Mouse (Mus musculus) cerebellum, postnatal 4 days (tissue): ENCODE data around the gene Cpb1.
A peak's percentile ranks its signal among the peaks of the same experiment; 100 is the strongest.

Experiments
- DNase-seq, 2 experiments: peaks; one replicate each; pipeline ENCODE4 v3.0.0; 2022; ENCODE audit warnings: low spot score in 2 of 2, mixed read lengths in 1 of 2

The Cpb1 gene

DNA sequence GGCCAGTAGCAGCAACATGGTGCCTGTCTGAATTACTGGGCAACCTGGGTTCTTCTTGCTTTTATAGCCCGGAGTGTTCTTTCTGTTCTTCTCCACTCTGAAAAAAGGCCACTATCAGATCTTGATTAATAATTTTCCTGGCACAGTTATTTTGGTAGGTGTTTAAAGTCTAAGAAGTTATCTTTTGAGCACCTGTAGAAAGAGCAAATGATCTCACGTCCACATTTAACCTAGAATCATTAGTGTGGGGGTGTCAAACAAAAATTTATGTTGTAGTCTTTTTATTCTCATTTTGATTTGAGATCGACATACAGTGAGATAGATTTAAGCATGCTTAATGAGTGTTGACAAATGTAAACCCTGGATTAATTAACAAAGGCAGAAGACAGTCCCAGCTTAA lies at the start of gene Cpb1:
Gene Cpb1, minus strand, starts transcription at position 101 of the 400 bp plus-strand sequence.
- no peak for DNase-seq

- no peak for DNase-seq
Observed at GRCm38 (mm10) chr3:20317233-20317632, 41.7 kb upstream of the Cpb1 start.

DNA sequence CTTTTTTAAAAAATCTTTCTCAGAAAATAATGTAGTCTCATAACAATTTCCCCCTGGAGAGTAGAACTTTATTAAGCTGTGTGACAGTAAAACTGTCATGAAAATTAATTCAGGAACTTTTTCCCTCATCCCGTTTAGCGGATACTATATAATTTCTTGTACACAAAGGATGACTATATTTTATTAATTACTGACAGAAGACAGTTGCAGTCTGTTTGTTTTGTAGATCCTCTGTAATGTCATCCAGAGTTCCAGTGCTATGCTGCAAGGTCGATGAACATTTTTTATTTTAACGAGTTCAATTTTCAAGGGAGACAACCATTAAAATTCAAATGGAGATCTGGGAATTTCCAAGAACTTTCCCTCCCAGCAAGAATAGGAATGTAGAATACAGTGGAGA lies 33.6 kb upstream of the Cpb1 start:
- DNase-seq, result no peak

DNA sequence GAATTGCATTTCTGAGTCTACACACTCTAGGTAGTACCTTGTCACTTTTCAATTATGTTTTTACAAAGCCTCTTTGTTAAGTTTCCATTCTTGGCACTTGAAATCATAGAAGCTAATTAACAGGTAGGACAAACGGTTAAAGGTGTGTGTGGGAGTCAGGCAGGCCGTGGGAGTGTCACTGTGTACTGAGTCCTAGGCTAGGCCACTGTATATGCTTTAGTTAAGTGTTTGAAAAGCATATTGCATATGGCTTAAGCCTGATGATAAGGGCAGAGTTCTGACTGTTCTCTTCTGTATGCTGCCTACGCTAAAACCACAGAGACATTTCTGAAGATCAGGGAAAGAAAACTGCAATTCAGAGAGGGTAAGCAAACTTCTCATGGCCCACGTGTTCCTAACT lies 31.7 kb upstream of the Cpb1 start:
- no peak for DNase-seq

DNA sequence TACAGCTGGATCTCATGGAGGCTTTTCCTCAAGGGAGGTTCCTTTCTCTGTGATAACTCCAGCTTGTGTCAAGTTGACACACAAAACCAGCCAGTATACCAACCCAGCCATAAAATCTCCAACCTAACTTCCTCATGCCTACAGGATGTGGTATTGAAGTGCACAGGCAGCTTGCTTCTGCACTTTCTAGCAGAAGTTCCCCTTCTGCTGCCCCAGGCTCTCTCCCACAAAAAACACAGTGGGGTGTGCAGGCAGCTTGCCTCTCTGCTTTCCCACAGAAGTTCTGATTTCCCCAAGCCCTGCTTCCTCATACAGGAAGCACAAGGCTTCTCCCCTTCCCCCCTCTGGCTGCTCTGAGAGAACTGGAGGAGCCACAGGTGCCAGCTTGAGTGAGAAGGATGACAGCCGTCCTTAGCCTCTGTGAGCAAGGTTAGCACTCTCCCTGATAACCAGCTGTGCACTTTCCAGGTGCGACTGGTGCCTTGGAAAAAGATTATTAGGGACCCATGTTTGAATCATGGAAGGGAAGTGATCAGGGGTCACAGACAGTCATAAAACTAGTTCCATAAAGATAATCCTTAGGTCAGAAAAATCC lies 29.3 kb upstream of the Cpb1 start:
- no peak for DNase-seq

- DNase-seq, result no peak
Observed at GRCm38 (mm10) chr3:20295546-20295945, 20.0 kb upstream of the Cpb1 start.

- DNase-seq, result no peak
Observed at GRCm38 (mm10) chr3:20294542-20295348, 19.2 kb upstream of the Cpb1 start.

- no peak for DNase-seq
Observed at GRCm38 (mm10) chr3:20291370-20291769, 15.8 kb upstream of the Cpb1 start.

GRCm38 (mm10) chr3:20288761-20289160 lies 13.2 kb upstream of the Cpb1 start:
- DNase-seq, result no peak

- DNase-seq, result no peak
Observed at GRCm38 (mm10) chr3:20281796-20282195, 6.3 kb upstream of the Cpb1 start.

DNA sequence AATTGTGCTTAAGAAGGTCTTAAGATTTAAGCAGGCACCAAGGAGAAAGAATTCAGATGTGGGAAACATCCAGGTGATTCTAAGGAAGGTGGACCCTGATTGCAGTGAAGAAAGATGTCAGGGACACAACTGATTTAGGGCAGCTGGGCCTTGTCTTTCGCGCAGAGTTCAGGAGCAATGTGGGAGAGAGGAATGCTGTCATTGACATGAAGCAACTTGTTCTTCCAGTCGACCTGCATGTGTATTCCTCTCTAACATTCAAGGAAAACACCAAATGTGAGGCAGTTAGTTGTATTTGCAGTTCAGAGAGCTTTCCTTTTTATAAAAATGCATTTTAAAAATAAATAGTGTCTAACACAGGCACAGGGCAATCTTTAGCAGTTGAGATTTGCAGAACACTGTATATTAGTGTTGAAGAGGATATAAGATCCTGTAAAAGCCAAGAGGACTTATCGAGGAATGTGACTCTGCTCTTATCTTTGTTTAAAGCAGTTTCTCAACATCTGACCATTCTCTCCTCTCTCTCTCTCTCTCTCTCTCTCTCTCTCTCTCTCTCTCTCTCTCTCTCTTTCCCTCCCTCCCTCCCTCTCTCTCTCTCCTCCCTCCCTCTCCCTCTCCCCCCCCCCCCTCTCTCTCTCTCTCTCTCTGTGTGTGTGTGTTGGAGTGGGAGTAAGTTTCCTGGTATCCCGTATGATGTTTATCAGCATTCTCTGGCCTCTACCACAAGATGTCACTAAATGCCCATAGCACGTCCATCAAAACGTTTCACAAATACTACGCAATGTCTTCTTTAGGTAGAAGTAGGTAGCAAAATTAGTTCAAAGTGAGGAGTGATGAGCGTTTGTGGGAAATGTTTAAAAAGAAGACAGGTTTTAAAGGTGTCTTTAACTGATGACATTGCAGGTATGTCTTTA lies 20.7 kb downstream of the Cpb1 start:
- DNase-seq, result no peak

DNA sequence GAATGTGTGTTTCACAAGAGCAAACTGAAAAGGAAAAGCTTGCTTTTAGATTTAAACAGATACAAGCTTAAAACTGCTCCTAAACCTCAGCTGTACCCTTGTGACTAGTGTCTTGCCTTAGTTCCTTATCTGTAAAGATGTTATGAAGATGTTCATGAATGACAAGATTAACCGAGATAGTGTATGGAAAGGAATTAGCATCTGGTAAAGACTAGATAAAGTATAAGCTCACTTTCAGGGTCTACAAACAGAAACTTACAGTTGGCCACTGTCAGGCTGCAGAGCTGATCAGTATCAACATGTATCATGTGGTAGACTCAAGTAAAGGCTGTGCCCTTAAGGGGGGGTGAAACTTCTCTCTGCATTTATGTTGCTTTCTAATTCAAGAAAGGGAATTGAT lies 31.6 kb downstream of the Cpb1 start:
- no peak for DNase-seq

DNA sequence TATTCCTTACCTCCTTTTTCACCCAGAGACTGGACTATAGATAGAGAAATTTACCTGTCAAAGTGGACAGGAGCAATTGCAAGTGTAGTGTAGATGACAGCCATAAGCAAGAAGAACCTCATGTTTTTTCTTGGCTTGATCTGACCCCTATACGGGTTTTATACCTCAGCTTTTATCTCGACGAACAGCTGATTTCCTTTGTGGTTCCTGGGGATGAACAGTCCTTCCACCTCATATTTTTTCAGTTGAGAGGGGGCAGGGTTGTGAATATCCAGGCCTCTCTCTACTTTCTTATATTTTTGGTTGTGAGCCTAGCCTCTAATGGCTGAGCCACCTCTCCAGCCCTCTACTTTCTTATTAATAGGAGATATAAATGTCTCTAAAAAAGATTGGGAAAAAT lies 33.5 kb downstream of the Cpb1 start, which contains the start of gene Cpa3:
Gene Cpa3, minus strand, starts transcription at position 132 of the 400 bp plus-strand sequence.
- no peak for DNase-seq

- no peak for DNase-seq
Observed at GRCm38 (mm10) chr3:20239741-20240140, 35.8 kb downstream of the Cpb1 start.

- DNase-seq, result no peak
Observed at GRCm38 (mm10) chr3:20236965-20237364, 38.6 kb downstream of the Cpb1 start.

DNA sequence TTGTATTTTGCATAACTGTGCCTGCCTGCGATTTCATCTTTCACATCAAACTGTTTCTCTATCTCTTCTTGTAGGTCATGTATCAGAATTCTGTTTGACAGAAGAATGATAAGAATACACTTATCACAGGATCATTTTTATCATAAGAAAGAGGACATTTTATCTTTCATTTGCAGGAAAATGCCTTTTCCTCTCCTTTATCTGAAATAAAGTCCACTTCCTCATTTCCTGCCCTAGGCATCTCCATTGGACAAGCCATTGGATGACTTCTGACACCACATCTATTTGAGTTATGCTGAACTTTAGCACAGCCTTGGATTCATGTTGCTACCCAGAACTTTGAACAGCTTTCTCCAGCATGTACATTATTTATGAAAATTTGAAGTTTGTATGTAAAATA lies 46.5 kb downstream of the Cpb1 start:
- DNase-seq, result no peak

- DNase-seq, result no peak
Observed at GRCm38 (mm10) chr3:20225429-20225828, 50.1 kb downstream of the Cpb1 start.

- no peak for DNase-seq
Observed at GRCm38 (mm10) chr3:20222926-20223698, 52.4 kb downstream of the Cpb1 start.

- no peak for DNase-seq
Observed at GRCm38 (mm10) chr3:20222136-20222535, 53.4 kb downstream of the Cpb1 start.

- DNase-seq, result peak; percentile 25 to 57
Observed at GRCm38 (mm10) chr3:20198869-20199268, 76.7 kb downstream of the Cpb1 start.
